Mouse (Mus musculus): ENCODE results near the gene Zic2. TPM values are rescaled to one million over a fixed set of nuclear protein-coding genes. Genes with fewer than 3 reads are reported as not detected.
"Not testable (repeated sequence)": the region's sequence is repeated elsewhere in the genome, so short reads cannot be mapped to it uniquely, and the experiment has no call there.

Zic2 gene
- polyA plus RNA-seq, 1 experiment = not detected

GRCm38 (mm10) chr14:122459776-122460175 lies 15.5 kb upstream of the Zic2 start:
- H3K4me3 ChIP-seq (replicated peaks; ENCODE audit: extremely low read depth, low read depth, low read length) = no peak overlapping the region
- WGBS = 90% methylated on average over 1 of the region's 1 CpGs
- TF ChIP-seq POLR2A (IDR thresholded peaks at IDR 0.05; ENCODE audit: borderline replicate concordance, extremely low read depth, low read depth, low read length) (no peak), CTCF (IDR thresholded peaks at IDR 0.05; ENCODE audit: insufficient read depth, low read length) (no peak)

GRCm38 (mm10) chr14:122460226-122460625 lies 15.0 kb upstream of the Zic2 start:
- Histone ChIP-seq H3K4me1 (ENCODE audit: control insufficient read depth, insufficient read depth, low read length) (peaks cover 2% of the 10 kb centered on the region; the same call in 1 of the 2 replicates), H3K4me3 (replicated peaks; ENCODE audit: extremely low read depth, low read depth, low read length) (no peak overlapping the region)
- WGBS = 59% methylated on average over 5 of the region's 5 CpGs
- no peak for DNase-seq
- TF ChIP-seq POLR2A (IDR thresholded peaks at IDR 0.05; ENCODE audit: borderline replicate concordance, extremely low read depth, low read depth, low read length) (no peak), CTCF (IDR thresholded peaks at IDR 0.05; ENCODE audit: insufficient read depth, low read length) (no peak)

More at GRCm38 (mm10) chr14:122459776-122460175, 15.5 kb upstream of the Zic2 start:
- H3K4me1 ChIP-seq (ENCODE audit: control insufficient read depth, insufficient read depth, low read length) = peaks cover 2% of the 10 kb centered on the region; the same call in 1 of the 2 replicates
- no peak for DNase-seq

GRCm38 (mm10) chr14:122461500-122461899 lies 13.7 kb upstream of the Zic2 start:
- WGBS = 73% methylated on average over 3 of the region's 3 CpGs
- no peak for DNase-seq
- H3K4me1 ChIP-seq (ENCODE audit: control insufficient read depth, insufficient read depth, low read length) = peaks cover 5% of the 10 kb centered on the region; the same call in 1 of the 2 replicates
- H3K4me3 ChIP-seq (replicated peaks; ENCODE audit: extremely low read depth, low read depth, low read length) = no peak overlapping the region
- no peak for TF ChIP-seq CTCF (IDR thresholded peaks at IDR 0.05; ENCODE audit: insufficient read depth, low read length)
- TF ChIP-seq POLR2A (IDR thresholded peaks at IDR 0.05; ENCODE audit: borderline replicate concordance, extremely low read depth, low read depth, low read length) = no peak

- 43% methylated on average over 9 of the region's 9 CpGs for WGBS
- Histone ChIP-seq H3K4me1 (ENCODE audit: control insufficient read depth, insufficient read depth, low read length) (peaks cover 5% of the 10 kb centered on the region; the same call in 1 of the 2 replicates), H3K4me3 (replicated peaks; ENCODE audit: extremely low read depth, low read depth, low read length) (no peak overlapping the region)
- DNase-seq = no peak
- TF ChIP-seq CTCF (IDR thresholded peaks at IDR 0.05; ENCODE audit: insufficient read depth, low read length) (no peak), POLR2A (IDR thresholded peaks at IDR 0.05; ENCODE audit: borderline replicate concordance, extremely low read depth, low read depth, low read length) (no peak)
Observed at GRCm38 (mm10) chr14:122461966-122462365, 13.3 kb upstream of the Zic2 start.

- 46% methylated on average over 17 of the region's 17 CpGs for whole genome bisulfite sequencing
- TF ChIP-seq CTCF (IDR thresholded peaks at IDR 0.05; ENCODE audit: insufficient read depth, low read length) (no peak), POLR2A (IDR thresholded peaks at IDR 0.05; ENCODE audit: borderline replicate concordance, extremely low read depth, low read depth, low read length) (no peak)
- no peak overlapping the region for H3K4me3 ChIP-seq (replicated peaks; ENCODE audit: extremely low read depth, low read depth, low read length)
- peaks cover 5% of the 10 kb centered on the region; the same call in 1 of the 2 replicates for H3K4me1 ChIP-seq (ENCODE audit: control insufficient read depth, insufficient read depth, low read length)
- DNase-seq = no peak
Observed at GRCm38 (mm10) chr14:122462689-122463079, 12.6 kb upstream of the Zic2 start.

- peaks cover 5% of the 10 kb centered on the region; the same call in 1 of the 2 replicates for H3K4me1 ChIP-seq (ENCODE audit: control insufficient read depth, insufficient read depth, low read length)
- TF ChIP-seq POLR2A (IDR thresholded peaks at IDR 0.05; ENCODE audit: borderline replicate concordance, extremely low read depth, low read depth, low read length) (no peak), CTCF (IDR thresholded peaks at IDR 0.05; ENCODE audit: insufficient read depth, low read length) (no peak)
- no peak overlapping the region for H3K4me3 ChIP-seq (replicated peaks; ENCODE audit: extremely low read depth, low read depth, low read length)
- DNase-seq = no peak
- 6% methylated on average over 40 of the region's 40 CpGs for WGBS
Observed at GRCm38 (mm10) chr14:122463080-122463691, 12.0 kb upstream of the Zic2 start.

GRCm38 (mm10) chr14:122463734-122464341 lies 11.4 kb upstream of the Zic2 start:
- 1% methylated on average over 58 of the region's 58 CpGs for WGBS
- not testable (repeated sequence) for H3K4me1 ChIP-seq (ENCODE audit: control insufficient read depth, insufficient read depth, low read length); DNase-seq
- peak overlapping the region; percentile 9 for H3K4me3 ChIP-seq (replicated peaks; ENCODE audit: extremely low read depth, low read depth, low read length)

GRCm38 (mm10) chr14:122464351-122464762 lies 10.9 kb upstream of the Zic2 start:
- no peak for TF ChIP-seq CTCF (IDR thresholded peaks at IDR 0.05; ENCODE audit: insufficient read depth, low read length)
- no peak for TF ChIP-seq POLR2A (IDR thresholded peaks at IDR 0.05; ENCODE audit: borderline replicate concordance, extremely low read depth, low read depth, low read length)
- under 1% methylated on average over 62 of the region's 62 CpGs for WGBS
- DNase-seq = no peak
- Histone ChIP-seq H3K4me3 (replicated peaks; ENCODE audit: extremely low read depth, low read depth, low read length) (no peak overlapping the region), H3K4me1 (ENCODE audit: control insufficient read depth, insufficient read depth, low read length) (peaks cover 5% of the 10 kb centered on the region; the same call in 1 of the 2 replicates)

GRCm38 (mm10) chr14:122464763-122465741 lies 10.2 kb upstream of the Zic2 start, which contains the start of gene Zic5:
Zic5 (minus strand) TSS chr14:122465677.
- TF ChIP-seq CTCF (IDR thresholded peaks at IDR 0.05; ENCODE audit: insufficient read depth, low read length) (no peak), POLR2A (IDR thresholded peaks at IDR 0.05; ENCODE audit: borderline replicate concordance, extremely low read depth, low read depth, low read length) (no peak)

More at GRCm38 (mm10) chr14:122464763-122465741, 10.2 kb upstream of the Zic2 start, which contains the start of gene Zic5:
- Histone ChIP-seq H3K4me1 (ENCODE audit: control insufficient read depth, insufficient read depth, low read length) (peaks cover 5% of the 10 kb centered on the region; the same call in 1 of the 2 replicates), H3K4me3 (replicated peaks; ENCODE audit: extremely low read depth, low read depth, low read length) (no peak within 1 kb of the TSS)
- WGBS = 3% methylated on average over 60 of the region's 62 CpGs
- no peak for DNase-seq
